Mouse (Mus musculus) kidney, adult 2 months (tissue): ENCODE data around the gene Sco2. TPM values are rescaled to one million over a fixed set of nuclear protein-coding genes. Genes with fewer than 3 reads are reported as not detected.

Experiments
- DNase-seq: peaks from one replicate; pipeline ENCODE4 v3.0.0; 2021
- H3K27ac ChIP-seq: fragments of 200-500 bp; 2 replicates; pipeline ENCODE4 v1.5.1; 2012; ENCODE audit warnings: low read depth, low read length, control low read depth, inconsistent platforms; ENCODE audit not compliant: insufficient read depth
- H3K27me3 ChIP-seq: fragments of 200-500 bp; replicated peaks from 2 replicates; pipeline ENCODE4 v1.6.1; 2012; ENCODE audit warnings: mild to moderate bottlenecking, moderate library complexity, low read length, inconsistent platforms; ENCODE audit not compliant: control insufficient read depth, insufficient read depth
- H3K36me3 ChIP-seq: fragments of 200-500 bp; 2 replicates; pipeline ENCODE4 v1.6.1; 2012; ENCODE audit warnings: mild to moderate bottlenecking, moderate library complexity, low read length, inconsistent platforms; ENCODE audit not compliant: control insufficient read depth, insufficient read depth
- H3K4me1 ChIP-seq: fragments of 200-500 bp; 2 replicates; pipeline ENCODE4 v1.6.1; 2011; ENCODE audit warnings: low read length; ENCODE audit not compliant: control insufficient read depth, insufficient read depth
- H3K4me3 ChIP-seq: fragments of 200-500 bp; 2 replicates; pipeline ENCODE4 v1.5.1; 2011; ENCODE audit warnings: mild to moderate bottlenecking, low read depth, low read length, control low read depth; ENCODE audit not compliant: insufficient read depth
- CTCF ChIP-seq: fragments of 200-500 bp; conservative IDR thresholded peaks from 2 replicates; pipeline ENCODE4 v1.5.1; 2011; ENCODE audit warnings: low read depth, mild to moderate bottlenecking, control low read depth, low read length, moderate library complexity, mixed read lengths; ENCODE audit not compliant: insufficient read depth, insufficient read length
- POLR2A ChIP-seq: fragments of 200-500 bp; IDR thresholded peaks from one replicate; pipeline ENCODE4 v1.6.1; 2011; ENCODE audit warnings: low read depth, low read length, control low read depth
- WGBS: fragments of 180-500 bp; shearing (Covaris S2); methylation state at CpG from one replicate; pipeline ENCODE4 v1.1.7; 2018; 5-methylcytosine and 5-hydroxymethylcytosine counted together
- polyA plus RNA-seq: library from polyadenylated mRNA; depleted of rRNA; stranded (reverse); fragments of >200 nt; gene quantifications from 2 replicates; pipeline ENCODE4 v1.2.3, GENCODE M21; 2012

Sco2 gene
- polyA plus RNA-seq, 1 experiment: 59.5 TPM

DNA sequence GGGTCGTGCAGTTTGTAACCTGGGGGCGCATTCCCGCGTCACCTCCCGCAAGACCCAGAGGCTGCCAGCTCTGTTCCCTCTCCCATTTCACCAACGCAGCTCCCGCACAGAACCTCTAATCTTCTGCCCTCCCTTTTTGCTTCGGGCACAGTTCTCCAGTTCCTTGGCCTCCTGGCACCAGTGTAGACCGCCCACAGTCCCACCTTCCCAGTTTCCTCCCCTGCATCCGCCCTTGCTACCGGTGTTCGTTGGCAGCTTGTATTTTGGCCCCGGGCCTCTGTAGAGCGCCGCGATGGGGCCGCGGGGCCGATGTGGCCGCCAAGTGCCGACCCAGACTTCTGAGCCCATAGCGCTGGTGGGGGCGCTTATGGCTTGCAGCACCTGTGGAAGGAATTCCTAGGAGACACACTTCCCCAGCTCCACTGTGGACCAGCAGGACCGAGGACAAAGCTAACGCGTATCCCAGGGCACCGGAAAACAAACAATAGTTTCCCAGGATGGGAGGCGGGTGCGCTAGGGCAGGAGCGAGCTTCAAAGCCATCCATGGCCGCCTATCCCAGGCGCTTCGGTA lies 5.3 kb upstream of the Sco2 start, which contains the start of gene Odf3b:
Gene Odf3b (minus strand): TSS at position 452 of the 571 bp plus-strand sequence.
- WGBS: under 1% methylated on average over 33 of the region's 33 CpGs
- H3K27ac ChIP-seq: no peak within 1 kb of the TSS
- DNase-seq: peak; percentile 61
- TF ChIP-seq CTCF (no peak), POLR2A (no peak)
- H3K27me3 ChIP-seq: no peaks in the 10 kb centered on the region
- 0 out of 2 replicates have a peak, but pooled peaks cover 3% of the 10 kb centered on the region for H3K4me1 ChIP-seq
- H3K4me3 ChIP-seq: peak within 1 kb of the TSS; percentile 44
- H3K36me3 ChIP-seq: no peaks in the 10 kb centered on the region

DNA sequence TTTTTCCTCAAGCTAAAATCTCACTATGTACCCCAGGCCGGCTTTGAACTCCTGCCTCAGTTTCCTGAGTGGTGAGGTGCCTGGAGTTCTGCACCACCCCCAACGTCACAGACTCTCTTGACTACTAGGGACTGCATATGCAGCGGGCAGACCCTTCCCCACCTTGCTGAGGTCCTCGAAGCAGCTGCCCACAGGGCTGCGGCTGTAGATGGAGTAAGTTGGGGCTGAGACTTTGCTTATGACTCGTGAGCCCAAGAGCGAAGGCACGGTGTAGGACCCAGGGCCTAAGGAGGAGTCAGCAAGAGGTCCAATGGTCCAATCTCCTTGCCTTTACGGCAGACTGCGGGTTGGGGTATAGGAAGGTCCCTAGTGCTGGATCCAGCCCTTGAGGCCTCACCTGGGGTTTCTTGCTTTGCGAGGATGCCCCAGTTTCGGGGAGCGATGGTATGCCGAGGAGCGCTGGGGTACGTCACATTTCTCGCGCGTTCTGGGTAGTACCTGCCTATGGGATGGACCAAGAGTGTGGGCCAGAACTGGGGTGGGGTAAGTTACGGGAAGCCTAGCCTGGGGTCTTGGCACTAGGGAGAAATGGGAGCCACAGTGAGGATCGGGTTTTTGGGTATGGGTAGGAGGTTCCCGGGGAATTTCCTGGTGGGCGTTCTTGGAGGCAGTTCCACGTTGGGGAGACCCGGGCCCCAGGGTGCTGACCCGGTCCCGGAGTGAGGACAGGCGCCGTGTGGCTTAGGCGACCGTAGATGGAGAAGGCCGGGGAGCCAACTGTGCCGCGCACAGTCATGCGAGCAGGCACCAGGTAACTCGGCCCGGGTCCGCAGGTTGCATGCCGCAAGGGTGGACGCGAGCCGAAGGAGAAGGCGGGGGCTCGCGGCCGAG lies 4.5 kb upstream of the Sco2 start:
- Histone ChIP-seq H3K27ac (no peak overlapping the region), H3K4me1 (peaks cover 4% of the 10 kb centered on the region; the same call in 1 of the 2 replicates), H3K27me3 (no peaks in the 10 kb centered on the region), H3K36me3 (no peaks in the 10 kb centered on the region), H3K4me3 (peak overlapping the region; percentile 44)
- TF ChIP-seq CTCF (no peak), POLR2A (no peak)
- WGBS: 22% methylated on average over 46 of the region's 46 CpGs
- peak; percentile 11 for DNase-seq

- DNase-seq: peak; percentile 13
- TF ChIP-seq POLR2A (no peak), CTCF (no peak)
- peaks cover 7% of the 10 kb centered on the region; the same call in 1 of the 2 replicates for H3K4me1 ChIP-seq
- H3K27ac ChIP-seq: no peak overlapping the region
- WGBS: 10% methylated on average over 18 of the region's 18 CpGs
- H3K4me3 ChIP-seq: no peak overlapping the region
- H3K36me3 ChIP-seq: no peaks in the 10 kb centered on the region
- H3K27me3 ChIP-seq: no peaks in the 10 kb centered on the region
Observed at GRCm38 (mm10) chr15:89377362-89377761, 3.7 kb upstream of the Sco2 start.

DNA sequence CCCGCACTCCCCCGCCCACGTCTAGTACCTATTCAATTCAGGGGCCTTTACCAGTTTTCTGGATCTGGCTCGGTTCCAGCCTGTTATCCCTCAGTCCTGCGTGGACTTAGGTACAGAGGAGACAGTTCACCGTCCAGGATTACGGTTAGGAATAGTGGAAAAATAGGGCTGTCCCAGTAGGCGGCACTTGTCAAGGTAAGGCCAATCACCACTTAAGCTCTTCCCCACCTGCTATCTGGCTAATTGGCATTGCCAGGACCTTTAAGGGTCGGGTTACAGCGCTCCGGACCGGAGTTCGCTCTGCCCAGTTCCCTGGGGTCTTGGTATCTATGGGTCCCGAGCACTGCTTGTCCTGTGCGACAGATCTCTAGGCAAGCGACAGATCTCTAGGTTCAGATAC lies 3.3 kb upstream of the Sco2 start, which contains the start of gene Tymp:
Gene Tymp (minus strand): TSS at position 83 of the 400 bp plus-strand sequence.
- H3K36me3 ChIP-seq: no peaks in the 10 kb centered on the region
- peaks cover 7% of the 10 kb centered on the region; the same call in 1 of the 2 replicates for H3K4me1 ChIP-seq
- peak; percentile 36 for DNase-seq
- no peaks in the 10 kb centered on the region for H3K27me3 ChIP-seq
- TF ChIP-seq CTCF (no peak), POLR2A (no peak)
- H3K27ac ChIP-seq: no peak within 1 kb of the TSS
- 31% methylated on average over 16 of the region's 16 CpGs for WGBS
- H3K4me3 ChIP-seq: no peak within 1 kb of the TSS

DNA sequence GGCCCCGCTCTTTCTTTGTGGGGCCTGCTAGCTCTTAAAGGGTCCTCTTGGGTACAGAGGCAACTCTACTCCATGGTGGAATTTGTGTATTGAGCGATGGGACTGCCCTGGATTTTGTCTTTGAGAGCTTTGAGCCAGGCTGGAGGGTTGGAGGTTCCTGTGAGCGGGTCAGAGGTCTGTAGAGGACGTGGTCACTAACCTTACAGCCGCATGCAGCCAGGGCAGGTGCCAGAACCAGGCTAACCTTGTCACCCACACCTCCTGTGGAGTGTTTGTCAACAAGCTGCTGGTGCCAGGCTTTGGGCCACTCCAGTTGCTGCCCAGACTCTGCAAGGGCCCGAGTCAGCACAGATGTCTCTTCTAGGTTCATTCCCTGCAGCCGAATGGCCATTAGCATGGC lies 2.4 kb upstream of the Sco2 start:
- Histone ChIP-seq H3K27ac (no peak overlapping the region), H3K4me3 (no peak overlapping the region), H3K27me3 (no peaks in the 10 kb centered on the region), H3K36me3 (no peaks in the 10 kb centered on the region; the same call in 1 of the 2 replicates), H3K4me1 (peaks cover 7% of the 10 kb centered on the region; the same call in 1 of the 2 replicates)
- TF ChIP-seq CTCF (no peak), POLR2A (no peak)
- DNase-seq: peak; percentile 12
- 81% methylated on average over 7 of the region's 7 CpGs for WGBS

- Histone ChIP-seq H3K27me3 (no peaks in the 10 kb centered on the region), H3K27ac (no peak overlapping the region), H3K36me3 (no peaks in the 10 kb centered on the region; the same call in 1 of the 2 replicates), H3K4me1 (peaks cover 7% of the 10 kb centered on the region; the same call in 1 of the 2 replicates), H3K4me3 (no peak overlapping the region)
- WGBS: 91% methylated on average over 17 of the region's 17 CpGs
- no peak for TF ChIP-seq POLR2A
- TF ChIP-seq CTCF: no peak
- no peak for DNase-seq
Observed at GRCm38 (mm10) chr15:89374801-89375534, 1.3 kb upstream of the Sco2 start.
